Comparison of ENCODE assay signal across 19 mouse cellular contexts in the genomic region with DNA sequence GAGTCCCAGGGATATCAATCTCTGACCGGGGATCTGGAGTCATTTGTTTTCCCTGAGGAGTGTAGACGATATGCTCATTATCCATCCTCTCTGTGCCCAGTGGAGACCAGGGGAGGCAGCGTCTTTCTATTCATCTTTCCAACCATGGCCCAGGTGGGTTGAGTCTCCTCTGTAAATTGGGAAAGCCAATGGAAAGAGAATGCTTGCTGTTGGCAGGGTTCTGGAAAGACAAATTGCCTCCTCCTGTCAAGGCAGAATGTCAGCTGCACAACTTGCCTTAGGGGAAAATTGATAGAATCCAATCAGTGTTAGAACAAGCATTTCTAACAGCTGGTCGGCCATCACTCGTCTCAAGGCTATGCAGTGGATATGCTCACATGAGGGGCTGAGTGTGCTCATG. TPM values are rescaled to one million over a fixed set of nuclear protein-coding genes. Genes with fewer than 3 reads are reported as not detected.
A peak's percentile ranks its signal among the peaks of the same experiment; 100 is the strongest.
DNase-seq lines count a peak whose midpoint lies in the region; ATAC-seq lines count a peak whose summit lies in the region.
"Had no signal": no experiment of that assay in that cellular context is flagged by ENCODE, and none has a peak within 500 bp of the region (broad histone marks: within the 10 kb centered on the region; RNA-seq: fewer than 3 reads in every experiment).

TSS of gene Olfr1349 (minus strand) at position 101 of the 400 bp plus-strand sequence.

- no peaks in the 10 kb centered on the region for H3K4me1 ChIP-seq in heart, embryonic 11.5 days (ENCODE audit: control insufficient read depth, insufficient read depth, low read length)

- no peak for ATAC-seq in heart, embryonic 11.5 days (replicated peaks; ENCODE audit: insufficient number of reproducible peaks, low FRiP score, low TSS enrichment)
- ATAC-seq: activated CD4-positive, CD25-positive, alpha-beta regulatory T cell, adult 4 months; CD4-positive, CD25-positive, alpha-beta regulatory T cell, adult 4 months; Patski had no signal

- H3K4me2 ChIP-seq in heart, embryonic 11.5 days, result no peak within 1 kb of the TSS

- no peak within 1 kb of the TSS for H3K4me3 ChIP-seq in heart, embryonic 11.5 days (ENCODE audit: low read depth, low read length)

- no peaks in the 10 kb centered on the region for H3K27me3 ChIP-seq in heart, embryonic 11.5 days (ENCODE audit: control insufficient read depth, insufficient read depth, low read length)
- H3K27me3 ChIP-seq: CH12.LX had no signal

- no peaks in the 10 kb centered on the region for H3K36me3 ChIP-seq in heart, embryonic 11.5 days (ENCODE audit: control insufficient read depth, insufficient read depth, low read length)
- H3K36me3 ChIP-seq: G1E had no signal

- no peak within 1 kb of the TSS for H3K27ac ChIP-seq in heart, embryonic 11.5 days (ENCODE audit: low read depth, low read length)

- peak; percentile 43 for DNase-seq in heart, adult 11 months
- DNase-seq: adrenal gland, adult 2 months; adrenal gland, adult 8-10 months; adrenal gland, postnatal 10 days; adrenal gland, postnatal 14 days; adrenal gland, postnatal 25 days; adrenal gland, postnatal 36 days; B cell, adult 2 months; cerebellum, adult 11 months; cerebellum, adult 11-12 months; cerebellum, adult 18-20 months; cerebellum, adult 2 months had no signal

- peaks cover 8% of the 10 kb centered on the region for H3K9me3 ChIP-seq in heart, embryonic 11.5 days (replicated peaks; ENCODE audit: control insufficient read depth, low read length)

- WGBS in heart, embryonic 11.5 days (ENCODE audit: insufficient replicate concordance), result 74% methylated on average over 5 of the region's 5 CpGs

- no peak within 1 kb of the TSS for H3K9ac ChIP-seq in heart, embryonic 11.5 days (ENCODE audit: low read depth, low read length)

RNA-seq across cellular contexts. Expression of gene Olfr1349, which starts in this region (rescaled TPM):
- polyA plus RNA-seq in heart, embryonic 11.5 days (2014; fragmentation: Nextera tagmentation; extraction: Ambion mirVana), result 0.10 TPM in 1 of 2 replicates, not detected in the other
- polyA plus RNA-seq: activated CD4-positive, CD25-positive, alpha-beta regulatory T cell, adult 4 months; adrenal gland, adult 2 months; C2C12; cerebellum, adult 2 months; G1E; Patski had no signal
